ENCODE assay signal across 8 mouse cellular contexts in the genomic region with DNA sequence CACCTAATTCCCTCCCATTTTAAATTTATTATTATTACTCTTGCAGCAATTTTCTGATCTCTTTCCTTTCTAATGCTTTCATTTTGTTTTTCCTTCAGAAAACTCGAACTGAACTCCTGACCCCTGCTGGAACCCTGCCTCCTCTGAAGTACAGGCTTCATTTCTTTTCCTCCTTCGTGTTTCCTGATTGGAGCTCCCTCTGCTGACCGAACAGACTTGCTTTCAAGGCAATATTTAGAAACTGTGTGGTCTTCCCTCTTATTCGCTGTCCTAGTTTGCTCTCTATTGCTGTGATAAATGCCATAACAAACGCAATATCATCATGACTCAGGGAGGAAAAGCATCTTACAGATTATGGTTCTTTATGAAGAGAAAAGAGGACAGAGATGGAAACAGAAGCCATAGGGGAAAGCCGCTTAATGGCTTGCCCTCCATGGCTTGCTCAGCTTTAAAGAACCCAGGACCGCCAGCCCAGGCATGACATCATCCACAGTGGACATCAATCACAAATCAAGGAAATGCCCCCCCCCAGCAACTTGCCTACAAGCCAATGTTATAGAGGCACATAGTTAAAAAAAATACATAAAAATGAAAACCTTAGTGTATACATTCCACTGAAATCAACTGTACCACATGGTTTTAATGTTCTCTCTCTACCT.
DNase-seq lines count a peak whose midpoint lies in the region; ATAC-seq and TF ChIP-seq lines count a peak whose summit lies in the region.

No protein-coding gene starts in this region.

- no peak overlapping the region for H3K9ac ChIP-seq in forebrain, embryonic 15.5 days (replicated peaks)
- no peak overlapping the region for H3K9ac ChIP-seq in hindbrain, postnatal 0 days (replicated peaks; ENCODE audit: low read length)
- H3K9ac ChIP-seq in midbrain, embryonic 13.5 days (replicated peaks) = no peak overlapping the region

- 30% methylated on average over 7 of the region's 7 CpGs for WGBS in bone marrow, adult 2 months
- 41% methylated on average over 7 of the region's 7 CpGs for WGBS in forebrain, embryonic 15.5 days
- 35% methylated on average over 7 of the region's 7 CpGs for WGBS in hindbrain, postnatal 0 days
- 43% methylated on average over 7 of the region's 7 CpGs for WGBS in midbrain, embryonic 13.5 days

- no peaks in the 10 kb centered on the region for H3K9me3 ChIP-seq in forebrain, embryonic 15.5 days
- H3K9me3 ChIP-seq in hindbrain, postnatal 0 days (ENCODE audit: low read length) = no peaks in the 10 kb centered on the region
- H3K9me3 ChIP-seq in midbrain, embryonic 13.5 days = no peaks in the 10 kb centered on the region

- intact Hi-C loops in left cerebral cortex, postnatal 10 days (cut with DNase I) = loop anchor here (5.0 kb wide), 1 partner anchor 683 kb away; the partner anchor contains the start of gene Rnd3

- no peaks in the 10 kb centered on the region for H3K27me3 ChIP-seq in forebrain, embryonic 15.5 days
- no peaks in the 10 kb centered on the region for H3K27me3 ChIP-seq in hindbrain, postnatal 0 days (ENCODE audit: insufficient read depth, low read length)
- H3K27me3 ChIP-seq in midbrain, embryonic 13.5 days = no peaks in the 10 kb centered on the region

- no peak for TF ChIP-seq POLR2A in bone marrow, adult 2 months (IDR thresholded peaks at IDR 0.05; ENCODE audit: borderline replicate concordance, control insufficient read depth, low read depth, low read length)

- DNase-seq in left cerebral cortex, adult 11 months (ENCODE audit: low spot score) = peak; percentile 7
- no peak for DNase-seq in left cerebral cortex, adult 8-10 months (ENCODE audit: low spot score in 2 of 2)
- DNase-seq in hindbrain, postnatal 0 days (ENCODE audit: low spot score) = peak; percentile 85
- DNase-seq in left cerebral cortex, postnatal 10 days (ENCODE audit: extremely low spot score in 1 of 2, low spot score in 2 of 2) = peak; percentile 46 to 79
- DNase-seq in testis, postnatal 14 days (ENCODE audit: low spot score) = peak; percentile 30

- no peaks in the 10 kb centered on the region for H3K4me1 ChIP-seq in bone marrow, adult 2 months (ENCODE audit: control insufficient read depth, insufficient read depth, low read length)
- H3K4me1 ChIP-seq in forebrain, embryonic 15.5 days = peaks cover 8% of the 10 kb centered on the region
- H3K4me1 ChIP-seq in hindbrain, postnatal 0 days (ENCODE audit: insufficient read depth, low read length) = no peaks in the 10 kb centered on the region
- peaks cover 25% of the 10 kb centered on the region for H3K4me1 ChIP-seq in midbrain, embryonic 13.5 days (replicated peaks)

- H3K4me3 ChIP-seq in bone marrow, adult 2 months (replicated peaks; ENCODE audit: control insufficient read depth, low read depth, low read length) = no peak overlapping the region
- no peak overlapping the region for H3K4me3 ChIP-seq in forebrain, embryonic 15.5 days
- no peak overlapping the region for H3K4me3 ChIP-seq in hindbrain, postnatal 0 days (ENCODE audit: low read length)
- no peak overlapping the region for H3K4me3 ChIP-seq in midbrain, embryonic 13.5 days (replicated peaks)

- peak; percentile 22; the same call in 1 of the 2 replicates for TF ChIP-seq CTCF in bone marrow, adult 2 months (IDR thresholded peaks at IDR 0.05; ENCODE audit: control insufficient read depth, insufficient read depth, low read length)
- peak; percentile 86 for TF ChIP-seq CTCF in hindbrain, postnatal 0 days (IDR thresholded peaks at IDR 0.05; ENCODE audit: low read depth)

- H3K36me3 ChIP-seq in forebrain, embryonic 15.5 days = no peaks in the 10 kb centered on the region
- no peaks in the 10 kb centered on the region for H3K36me3 ChIP-seq in hindbrain, postnatal 0 days (ENCODE audit: insufficient read depth, low read length)
- no peaks in the 10 kb centered on the region for H3K36me3 ChIP-seq in midbrain, embryonic 13.5 days

- ATAC-seq in forebrain, embryonic 15.5 days (replicated peaks) = peak; percentile 49
- no peak for ATAC-seq in hindbrain, postnatal 0 days
- peak; percentile 31; the same call in 1 of the 2 replicates for ATAC-seq in midbrain, embryonic 13.5 days

- no peak overlapping the region for H3K27ac ChIP-seq in bone marrow, adult 2 months (ENCODE audit: control insufficient read depth, insufficient read depth, low read depth, low read length, poor library complexity)
- H3K27ac ChIP-seq in forebrain, embryonic 15.5 days (replicated peaks) = peak overlapping the region; percentile 62; the same call in 1 of the 2 replicates
- no peak overlapping the region for H3K27ac ChIP-seq in hindbrain, postnatal 0 days
- peak overlapping the region; percentile 76 for H3K27ac ChIP-seq in midbrain, embryonic 13.5 days

- no peak overlapping the region for H3K4me2 ChIP-seq in forebrain, embryonic 15.5 days (replicated peaks)
- no peak overlapping the region for H3K4me2 ChIP-seq in hindbrain, postnatal 0 days (ENCODE audit: low read depth, low read length)
- no peak overlapping the region for H3K4me2 ChIP-seq in midbrain, embryonic 13.5 days (replicated peaks)

Comparison
In these comparisons a context has a peak if more than half of its experiments do, and no peak if none do; other contexts are left out.
1. DNase-seq: peak in left cerebral cortex, adult 11 months (single experiment), hindbrain, postnatal 0 days (single experiment), left cerebral cortex, postnatal 10 days (2 of 2) and testis, postnatal 14 days (single experiment); none in left cerebral cortex, adult 8-10 months (0 of 2).
2. H3K27ac ChIP-seq: peak in forebrain, embryonic 15.5 days (single experiment) and midbrain, embryonic 13.5 days (single experiment); none in bone marrow, adult 2 months (single experiment) and hindbrain, postnatal 0 days (single experiment).